Mouse (Mus musculus): ENCODE measurements at regions not wholly inside any gene's neighbourhood (a gene's known extent, or its start where the extent isn't known, plus 50 kb on each side); places are given as distances from the start of the nearest gene placed in this dataset.

- H3K79me2 ChIP-seq (replicated peaks; ENCODE audit: control insufficient read depth, insufficient read depth, low read length) = no peaks in the 10 kb centered on the region
- no peak for DNase-seq
- TF ChIP-seq EP300 (IDR thresholded peaks at IDR 0.05; ENCODE audit: insufficient read depth, low read depth, low read length) = no peak
- TF ChIP-seq POLR2A (IDR thresholded peaks at IDR 0.05; ENCODE audit: insufficient read depth, low read depth, low read length) = no peak
- no peak for TF ChIP-seq CTCF (IDR thresholded peaks at IDR 0.05)
- intact Hi-C loops (cut with DNase I) = no loop called here
- no peak overlapping the region for H3K9ac ChIP-seq (ENCODE audit: low read depth, low read length)
- H3K4me3 ChIP-seq = no peak overlapping the region
- H3K27ac ChIP-seq = no peak overlapping the region
- H3K27me3 ChIP-seq (ENCODE audit: control insufficient read depth, insufficient read depth, low read length) = no peaks in the 10 kb centered on the region
- no peaks in the 10 kb centered on the region for H3K4me1 ChIP-seq (ENCODE audit: control insufficient read depth, insufficient read depth, low read length)
- WGBS = 61% methylated on average over 3 of the region's 3 CpGs
- no peaks in the 10 kb centered on the region for H3K36me3 ChIP-seq (ENCODE audit: control insufficient read depth, insufficient read depth, low read length)
Measured at GRCm38 (mm10) chr12:109946179-109946578, 332.7 kb upstream of the Dio3 start.

- no peaks in the 10 kb centered on the region for H3K27me3 ChIP-seq (ENCODE audit: control insufficient read depth, insufficient read depth, low read length)
- intact Hi-C loops (cut with DNase I) = no loop called here
- 52% methylated on average over 1 of the region's 1 CpGs for WGBS
Measured at GRCm38 (mm10) chr12:109946936-109947335, 331.9 kb upstream of the Dio3 start.

GRCm38 (mm10) chr12:109947886-109948433 lies 330.9 kb upstream of the Dio3 start:
- WGBS = 60% methylated on average over 7 of the region's 7 CpGs
- intact Hi-C loops (cut with DNase I) = no loop called here
- no peak for TF ChIP-seq EP300 (IDR thresholded peaks at IDR 0.05; ENCODE audit: insufficient read depth, low read depth, low read length)
- no peak overlapping the region for H3K27ac ChIP-seq
- H3K4me3 ChIP-seq = no peak overlapping the region
- H3K79me2 ChIP-seq (replicated peaks; ENCODE audit: control insufficient read depth, insufficient read depth, low read length) = no peaks in the 10 kb centered on the region
- H3K36me3 ChIP-seq (ENCODE audit: control insufficient read depth, insufficient read depth, low read length) = no peaks in the 10 kb centered on the region
- no peaks in the 10 kb centered on the region for H3K4me1 ChIP-seq (ENCODE audit: control insufficient read depth, insufficient read depth, low read length)
- no peak overlapping the region for H3K9ac ChIP-seq (ENCODE audit: low read depth, low read length)
- DNase-seq = no peak
- no peaks in the 10 kb centered on the region for H3K27me3 ChIP-seq (ENCODE audit: control insufficient read depth, insufficient read depth, low read length)

More at GRCm38 (mm10) chr12:109946936-109947335, 331.9 kb upstream of the Dio3 start:
- Histone ChIP-seq H3K4me1 (ENCODE audit: control insufficient read depth, insufficient read depth, low read length) (no peaks in the 10 kb centered on the region), H3K9ac (ENCODE audit: low read depth, low read length) (no peak overlapping the region), H3K27ac (no peak overlapping the region), H3K4me3 (no peak overlapping the region), H3K79me2 (replicated peaks; ENCODE audit: control insufficient read depth, insufficient read depth, low read length) (no peaks in the 10 kb centered on the region), H3K36me3 (ENCODE audit: control insufficient read depth, insufficient read depth, low read length) (no peaks in the 10 kb centered on the region)
- TF ChIP-seq CTCF (IDR thresholded peaks at IDR 0.05) (no peak), EP300 (IDR thresholded peaks at IDR 0.05; ENCODE audit: insufficient read depth, low read depth, low read length) (no peak), POLR2A (IDR thresholded peaks at IDR 0.05; ENCODE audit: insufficient read depth, low read depth, low read length) (no peak)
- no peak for DNase-seq

GRCm38 (mm10) chr12:109948434-109948984 lies 330.4 kb upstream of the Dio3 start:
- H3K9ac ChIP-seq (ENCODE audit: low read depth, low read length) = no peak overlapping the region
- H3K27ac ChIP-seq = no peak overlapping the region
- no peaks in the 10 kb centered on the region for H3K79me2 ChIP-seq (replicated peaks; ENCODE audit: control insufficient read depth, insufficient read depth, low read length)
- intact Hi-C loops (cut with DNase I) = no loop called here
- no peaks in the 10 kb centered on the region for H3K36me3 ChIP-seq (ENCODE audit: control insufficient read depth, insufficient read depth, low read length)
- no peaks in the 10 kb centered on the region for H3K27me3 ChIP-seq (ENCODE audit: control insufficient read depth, insufficient read depth, low read length)
- H3K4me3 ChIP-seq = no peak overlapping the region
- WGBS = 55% methylated on average over 16 of the region's 16 CpGs
- TF ChIP-seq EP300 (IDR thresholded peaks at IDR 0.05; ENCODE audit: insufficient read depth, low read depth, low read length) (no peak), CTCF (IDR thresholded peaks at IDR 0.05) (no peak), POLR2A (IDR thresholded peaks at IDR 0.05; ENCODE audit: insufficient read depth, low read depth, low read length) (no peak)
- H3K4me1 ChIP-seq (ENCODE audit: control insufficient read depth, insufficient read depth, low read length) = no peaks in the 10 kb centered on the region
- no peak for DNase-seq

GRCm38 (mm10) chr12:109949231-109949965 lies 329.5 kb upstream of the Dio3 start:
- intact Hi-C loops (cut with DNase I) = no loop called here

GRCm38 (mm10) chr12:109950632-109951031 lies 328.2 kb upstream of the Dio3 start:
- Histone ChIP-seq H3K4me1 (ENCODE audit: control insufficient read depth, insufficient read depth, low read length) (no peaks in the 10 kb centered on the region), H3K27ac (no peak overlapping the region), H3K4me3 (no peak overlapping the region), H3K9ac (ENCODE audit: low read depth, low read length) (no peak overlapping the region), H3K79me2 (replicated peaks; ENCODE audit: control insufficient read depth, insufficient read depth, low read length) (no peaks in the 10 kb centered on the region), H3K36me3 (ENCODE audit: control insufficient read depth, insufficient read depth, low read length) (no peaks in the 10 kb centered on the region), H3K27me3 (ENCODE audit: control insufficient read depth, insufficient read depth, low read length) (no peaks in the 10 kb centered on the region)
- WGBS = 58% methylated on average over 6 of the region's 6 CpGs
- intact Hi-C loops (cut with DNase I) = no loop called here
- TF ChIP-seq CTCF (IDR thresholded peaks at IDR 0.05) (no peak), POLR2A (IDR thresholded peaks at IDR 0.05; ENCODE audit: insufficient read depth, low read depth, low read length) (no peak), EP300 (IDR thresholded peaks at IDR 0.05; ENCODE audit: insufficient read depth, low read depth, low read length) (no peak)
- no peak for DNase-seq

More at GRCm38 (mm10) chr12:109949231-109949965, 329.5 kb upstream of the Dio3 start:
- Histone ChIP-seq H3K27me3 (ENCODE audit: control insufficient read depth, insufficient read depth, low read length) (no peaks in the 10 kb centered on the region), H3K27ac (no peak overlapping the region), H3K79me2 (replicated peaks; ENCODE audit: control insufficient read depth, insufficient read depth, low read length) (no peaks in the 10 kb centered on the region), H3K9ac (ENCODE audit: low read depth, low read length) (no peak overlapping the region), H3K36me3 (ENCODE audit: control insufficient read depth, insufficient read depth, low read length) (no peaks in the 10 kb centered on the region), H3K4me1 (ENCODE audit: control insufficient read depth, insufficient read depth, low read length) (no peaks in the 10 kb centered on the region), H3K4me3 (no peak overlapping the region)
- DNase-seq = no peak
- 81% methylated on average over 17 of the region's 17 CpGs for WGBS
- TF ChIP-seq EP300 (IDR thresholded peaks at IDR 0.05; ENCODE audit: insufficient read depth, low read depth, low read length) (no peak), CTCF (IDR thresholded peaks at IDR 0.05) (no peak), POLR2A (IDR thresholded peaks at IDR 0.05; ENCODE audit: insufficient read depth, low read depth, low read length) (no peak)
